10 mouse cellular contexts compared by ENCODE assay signal in the genomic region with DNA sequence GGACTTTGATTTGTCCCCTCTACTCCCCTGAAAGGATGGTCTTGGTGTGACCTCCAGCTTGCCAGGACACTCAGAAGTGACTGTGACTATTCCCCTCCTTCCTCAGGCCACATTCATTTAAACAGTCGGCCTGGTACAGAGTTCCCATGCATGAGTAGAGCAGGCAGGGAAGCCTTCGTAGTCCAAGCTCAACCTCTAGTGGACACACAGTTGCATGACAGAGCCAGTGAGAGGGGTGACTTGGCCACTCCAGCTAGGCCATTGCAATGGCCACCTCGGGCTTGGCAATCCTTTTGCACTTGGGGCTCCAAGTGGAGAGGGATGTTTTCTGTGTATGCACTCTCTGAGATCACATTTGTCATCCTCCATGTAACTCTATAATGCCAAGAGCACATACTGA.
DNase-seq lines count a peak whose midpoint lies in the region; ATAC-seq and TF ChIP-seq lines count a peak whose summit lies in the region.
"Had no signal": no experiment of that assay in that cellular context is flagged by ENCODE, and none has a peak within 500 bp of the region (broad histone marks: within the 10 kb centered on the region; RNA-seq: fewer than 3 reads in every experiment).

No protein-coding gene starts in this region.

- H3K4me2 ChIP-seq in kidney, embryonic 15.5 days, result no peak overlapping the region
- H3K4me2 ChIP-seq: stomach, embryonic 15.5 days had no signal

- TF ChIP-seq CTCF in ES-Bruce4 (IDR thresholded peaks at IDR 0.05; ENCODE audit: low read depth, low read length), result peak; percentile 45

- no peak for TF ChIP-seq POLR2A in ES-Bruce4 (IDR thresholded peaks at IDR 0.05; ENCODE audit: insufficient read depth, low read length)

- no peak for ATAC-seq in kidney, embryonic 15.5 days (replicated peaks; ENCODE audit: low FRiP score)
- ATAC-seq in megakaryocyte progenitor cell, adult 5-6 weeks (replicated peaks; ENCODE audit: poor library complexity), result no peak
- ATAC-seq: CD4-positive, CD25-positive, alpha-beta regulatory T cell, adult 4 months had no signal

- H3K9me3 ChIP-seq in kidney, embryonic 15.5 days (replicated peaks), result no peaks in the 10 kb centered on the region
- no peaks in the 10 kb centered on the region for H3K9me3 ChIP-seq in ES-Bruce4 (replicated peaks; ENCODE audit: control insufficient read depth, insufficient read depth, low read length, poor library complexity, severe bottlenecking)
- H3K9me3 ChIP-seq: stomach, embryonic 15.5 days had no signal

- H3K4me1 ChIP-seq in kidney, embryonic 15.5 days, result peaks cover 17% of the 10 kb centered on the region
- no peaks in the 10 kb centered on the region for H3K4me1 ChIP-seq in ES-Bruce4 (ENCODE audit: control insufficient read depth, insufficient read depth, low read length)
- H3K4me1 ChIP-seq: stomach, embryonic 15.5 days had no signal

- H3K36me3 ChIP-seq in kidney, embryonic 15.5 days, result peaks cover 6% of the 10 kb centered on the region; the same call in 1 of the 2 replicates
- no peaks in the 10 kb centered on the region for H3K36me3 ChIP-seq in ES-Bruce4 (ENCODE audit: control insufficient read depth, insufficient read depth, low read length, poor library complexity, severe bottlenecking)

- no peak overlapping the region for H3K4me3 ChIP-seq in kidney, embryonic 15.5 days (replicated peaks)
- no peak overlapping the region for H3K4me3 ChIP-seq in ES-Bruce4 (ENCODE audit: low read depth, low read length)
- H3K4me3 ChIP-seq: stomach, embryonic 15.5 days had no signal

- no peak for TF ChIP-seq EP300 in ES-Bruce4 (IDR thresholded peaks at IDR 0.05; ENCODE audit: insufficient read depth, low read depth, low read length)

- H3K27ac ChIP-seq in kidney, embryonic 15.5 days, result no peak overlapping the region
- no peak overlapping the region for H3K27ac ChIP-seq in ES-Bruce4 (ENCODE audit: insufficient read depth, low read length)
- H3K27ac ChIP-seq: stomach, embryonic 15.5 days had no signal

- DNase-seq in cerebellum, postnatal 14 days, result peak; percentile 18 to 34
- no peak for DNase-seq in cerebellum, postnatal 25 days
- DNase-seq in kidney, postnatal 4 days, result peak; percentile 39 to 59
- DNase-seq in forelimb bud, embryonic 11.5 days (ENCODE audit: low read depth, low spot score), result peak; percentile 27
- no peak for DNase-seq in right cerebral cortex, adult 2 months (ENCODE audit: low spot score in 2 of 2)

- 30% methylated on average over 3 of the region's 3 CpGs for WGBS in kidney, embryonic 15.5 days

- H3K27me3 ChIP-seq in kidney, embryonic 15.5 days, result no peaks in the 10 kb centered on the region
- H3K27me3 ChIP-seq in ES-Bruce4 (ENCODE audit: control insufficient read depth, insufficient read depth, low read length, poor library complexity, severe bottlenecking), result no peaks in the 10 kb centered on the region
- H3K27me3 ChIP-seq: stomach, embryonic 15.5 days had no signal

- no peak overlapping the region for H3K9ac ChIP-seq in kidney, embryonic 15.5 days
- no peak overlapping the region for H3K9ac ChIP-seq in ES-Bruce4 (ENCODE audit: low read depth, poor library complexity, severe bottlenecking)
- H3K9ac ChIP-seq: stomach, embryonic 15.5 days had no signal

Comparison
In these comparisons a context has a peak if more than half of its experiments do, and no peak if none do; other contexts are left out.
1. DNase-seq: peak in cerebellum, postnatal 14 days (2 of 2), kidney, postnatal 4 days (2 of 2) and forelimb bud, embryonic 11.5 days (single experiment); none in cerebellum, postnatal 25 days (0 of 2) and right cerebral cortex, adult 2 months (0 of 2).